Mouse (Mus musculus): ENCODE data around the gene Alppl2. TPM values are rescaled to one million over a fixed set of nuclear protein-coding genes. Genes with fewer than 3 reads are reported as not detected.

Alppl2 gene
- polyA plus RNA-seq, 1 experiment from 2014 or later: not detected

- Histone ChIP-seq H3K4me2 (replicated peaks; ENCODE audit: low read depth, low read length) (no peak overlapping the region), H3K4me1 (replicated peaks; ENCODE audit: control insufficient read depth, insufficient read depth, low read length) (no peaks in the 10 kb centered on the region), H3K9me3 (ENCODE audit: control insufficient read depth, low read length) (no peaks in the 10 kb centered on the region), H3K4me3 (ENCODE audit: low read depth, low read length) (no peak overlapping the region), H3K27ac (ENCODE audit: low read depth, low read length) (no peak overlapping the region), H3K9ac (ENCODE audit: low read depth, low read length) (no peak overlapping the region), H3K36me3 (ENCODE audit: control insufficient read depth, insufficient read depth, low read length) (no peaks in the 10 kb centered on the region), H3K27me3 (ENCODE audit: control insufficient read depth, insufficient read depth, low read length) (no peaks in the 10 kb centered on the region; the same call in 1 of the 2 replicates)
- ATAC-seq (ENCODE audit: low FRiP score) (no peak), DNase-seq (ENCODE audit: low spot score) (no peak)
- WGBS: 93% methylated on average over 3 of the region's 3 CpGs
Measured at GRCm38 (mm10) chr1:87102114-87102513, 12.4 kb upstream of the Alppl2 start.

GRCm38 (mm10) chr1:87101411-87101810 is 11.7 kb upstream of the Alppl2 start, which contains the start of gene Alpi:
Gene Alpi (minus strand): TSS chr1:87101606.
- H3K9ac ChIP-seq (ENCODE audit: low read depth, low read length): no peak within 1 kb of the TSS
- no peak for ATAC-seq (ENCODE audit: low FRiP score)

GRCm38 (mm10) chr1:87098358-87098975 is 8.7 kb upstream of the Alppl2 start:
- Histone ChIP-seq H3K4me3 (ENCODE audit: low read depth, low read length) (no peak overlapping the region), H3K4me1 (replicated peaks; ENCODE audit: control insufficient read depth, insufficient read depth, low read length) (no peaks in the 10 kb centered on the region), H3K27me3 (ENCODE audit: control insufficient read depth, insufficient read depth, low read length) (no peaks in the 10 kb centered on the region; the same call in 1 of the 2 replicates), H3K4me2 (replicated peaks; ENCODE audit: low read depth, low read length) (peak overlapping the region; percentile 1; the same call in 1 of the 2 replicates), H3K9ac (ENCODE audit: low read depth, low read length) (no peak overlapping the region), H3K27ac (ENCODE audit: low read depth, low read length) (no peak overlapping the region), H3K9me3 (ENCODE audit: control insufficient read depth, low read length) (no peaks in the 10 kb centered on the region), H3K36me3 (ENCODE audit: control insufficient read depth, insufficient read depth, low read length) (no peaks in the 10 kb centered on the region)
- ATAC-seq (ENCODE audit: low FRiP score) (peak; percentile 75), DNase-seq (ENCODE audit: low spot score) (peak; percentile 83)
- 14% methylated on average over 30 of the region's 30 CpGs for WGBS

More at GRCm38 (mm10) chr1:87101411-87101810, 11.7 kb upstream of the Alppl2 start, which contains the start of gene Alpi:
- Histone ChIP-seq H3K27me3 (ENCODE audit: control insufficient read depth, insufficient read depth, low read length) (no peaks in the 10 kb centered on the region; the same call in 1 of the 2 replicates), H3K27ac (ENCODE audit: low read depth, low read length) (no peak within 1 kb of the TSS), H3K4me3 (ENCODE audit: low read depth, low read length) (no peak within 1 kb of the TSS), H3K9me3 (ENCODE audit: control insufficient read depth, low read length) (no peaks in the 10 kb centered on the region), H3K4me2 (replicated peaks; ENCODE audit: low read depth, low read length) (no peak within 1 kb of the TSS), H3K4me1 (replicated peaks; ENCODE audit: control insufficient read depth, insufficient read depth, low read length) (no peaks in the 10 kb centered on the region), H3K36me3 (ENCODE audit: control insufficient read depth, insufficient read depth, low read length) (no peaks in the 10 kb centered on the region)
- no peak for DNase-seq (ENCODE audit: low spot score)
- 88% methylated on average over 1 of the region's 1 CpGs for WGBS

GRCm38 (mm10) chr1:87095642-87096041 is 5.9 kb upstream of the Alppl2 start:
- ATAC-seq (ENCODE audit: low FRiP score) (no peak), DNase-seq (ENCODE audit: low spot score) (no peak)
- H3K36me3 ChIP-seq (ENCODE audit: control insufficient read depth, insufficient read depth, low read length): no peaks in the 10 kb centered on the region
- no peaks in the 10 kb centered on the region for H3K9me3 ChIP-seq (ENCODE audit: control insufficient read depth, low read length)
- H3K4me2 ChIP-seq (replicated peaks; ENCODE audit: low read depth, low read length): no peak overlapping the region
- 78% methylated on average over 8 of the region's 8 CpGs for WGBS
- no peak overlapping the region for H3K9ac ChIP-seq (ENCODE audit: low read depth, low read length)
- no peak overlapping the region for H3K27ac ChIP-seq (ENCODE audit: low read depth, low read length)
- no peaks in the 10 kb centered on the region for H3K4me1 ChIP-seq (replicated peaks; ENCODE audit: control insufficient read depth, insufficient read depth, low read length)
- no peaks in the 10 kb centered on the region; the same call in 1 of the 2 replicates for H3K27me3 ChIP-seq (ENCODE audit: control insufficient read depth, insufficient read depth, low read length)
- no peak overlapping the region for H3K4me3 ChIP-seq (ENCODE audit: low read depth, low read length)

DNA sequence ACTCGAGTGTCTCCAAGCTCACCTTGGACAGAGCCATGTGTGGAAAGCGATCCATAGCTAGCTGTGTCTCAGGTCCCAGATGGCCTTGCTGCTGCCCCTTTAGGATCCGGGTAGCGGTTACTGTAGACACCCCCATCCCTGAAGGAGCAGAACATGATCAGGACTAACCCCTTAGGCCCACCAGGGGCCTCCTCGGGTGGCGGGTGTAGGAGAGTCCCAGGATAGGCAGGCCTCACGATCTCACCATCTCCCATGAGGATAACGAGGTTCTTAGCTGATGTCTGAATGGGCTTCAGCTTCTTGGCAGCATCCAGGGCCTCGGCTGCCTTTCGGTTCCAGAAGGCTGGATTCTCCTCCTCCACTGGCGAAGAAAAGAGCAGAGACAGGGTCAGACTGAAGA is 477 bp downstream of the Alppl2 start:
- Histone ChIP-seq H3K4me3 (ENCODE audit: low read depth, low read length) (no peak overlapping the region), H3K4me2 (replicated peaks; ENCODE audit: low read depth, low read length) (no peak overlapping the region), H3K36me3 (ENCODE audit: control insufficient read depth, insufficient read depth, low read length) (no peaks in the 10 kb centered on the region), H3K27me3 (ENCODE audit: control insufficient read depth, insufficient read depth, low read length) (no peaks in the 10 kb centered on the region), H3K4me1 (replicated peaks; ENCODE audit: control insufficient read depth, insufficient read depth, low read length) (no peaks in the 10 kb centered on the region), H3K27ac (ENCODE audit: low read depth, low read length) (no peak overlapping the region), H3K9ac (ENCODE audit: low read depth, low read length) (no peak overlapping the region), H3K9me3 (ENCODE audit: control insufficient read depth, low read length) (no peaks in the 10 kb centered on the region)
- ATAC-seq (ENCODE audit: low FRiP score): no peak
- DNase-seq (ENCODE audit: low spot score): no peak
- 95% methylated on average over 11 of the region's 11 CpGs for WGBS

- no peak for DNase-seq (ENCODE audit: low spot score)
- no peak overlapping the region for H3K9ac ChIP-seq (ENCODE audit: low read depth, low read length)
- H3K4me3 ChIP-seq (ENCODE audit: low read depth, low read length): no peak overlapping the region
- no peaks in the 10 kb centered on the region for H3K36me3 ChIP-seq (ENCODE audit: control insufficient read depth, insufficient read depth, low read length)
- no peaks in the 10 kb centered on the region for H3K4me1 ChIP-seq (replicated peaks; ENCODE audit: control insufficient read depth, insufficient read depth, low read length)
- no peak for ATAC-seq (ENCODE audit: low FRiP score)
- no peaks in the 10 kb centered on the region for H3K9me3 ChIP-seq (ENCODE audit: control insufficient read depth, low read length)
- WGBS: 74% methylated on average over 17 of the region's 17 CpGs
- no peak overlapping the region for H3K4me2 ChIP-seq (replicated peaks; ENCODE audit: low read depth, low read length)
- no peaks in the 10 kb centered on the region for H3K27me3 ChIP-seq (ENCODE audit: control insufficient read depth, insufficient read depth, low read length)
- H3K27ac ChIP-seq (ENCODE audit: low read depth, low read length): no peak overlapping the region
Measured at GRCm38 (mm10) chr1:87086964-87087363, 2.8 kb downstream of the Alppl2 start.

DNA sequence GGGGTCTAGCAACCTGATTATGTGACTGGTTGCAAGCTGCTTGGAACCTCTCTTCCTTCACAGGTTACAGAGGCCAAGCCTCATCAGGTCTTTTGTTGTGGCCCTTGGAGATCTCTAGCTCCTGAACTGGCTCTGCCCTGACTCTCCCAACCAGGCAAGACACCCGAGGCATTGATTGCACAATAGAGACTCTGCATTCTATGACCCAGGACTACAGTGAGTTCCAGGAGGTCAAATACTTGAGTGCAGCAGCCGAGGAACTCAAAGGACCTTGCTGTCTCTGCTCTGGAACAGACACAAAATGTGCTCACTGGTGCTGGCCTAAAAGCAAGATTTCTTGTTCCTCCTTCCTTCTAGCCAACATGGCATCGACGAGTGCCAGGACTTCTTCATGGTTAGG is 3.5 kb downstream of the Alppl2 start:
- Histone ChIP-seq H3K9ac (ENCODE audit: low read depth, low read length) (no peak overlapping the region), H3K27me3 (ENCODE audit: control insufficient read depth, insufficient read depth, low read length) (no peaks in the 10 kb centered on the region), H3K4me2 (replicated peaks; ENCODE audit: low read depth, low read length) (no peak overlapping the region), H3K4me3 (ENCODE audit: low read depth, low read length) (no peak overlapping the region), H3K9me3 (ENCODE audit: control insufficient read depth, low read length) (no peaks in the 10 kb centered on the region), H3K4me1 (replicated peaks; ENCODE audit: control insufficient read depth, insufficient read depth, low read length) (no peaks in the 10 kb centered on the region), H3K27ac (ENCODE audit: low read depth, low read length) (no peak overlapping the region), H3K36me3 (ENCODE audit: control insufficient read depth, insufficient read depth, low read length) (no peaks in the 10 kb centered on the region)
- ATAC-seq (ENCODE audit: low FRiP score) (no peak), DNase-seq (ENCODE audit: low spot score) (no peak)
- WGBS: 67% methylated on average over 4 of the region's 4 CpGs

DNA sequence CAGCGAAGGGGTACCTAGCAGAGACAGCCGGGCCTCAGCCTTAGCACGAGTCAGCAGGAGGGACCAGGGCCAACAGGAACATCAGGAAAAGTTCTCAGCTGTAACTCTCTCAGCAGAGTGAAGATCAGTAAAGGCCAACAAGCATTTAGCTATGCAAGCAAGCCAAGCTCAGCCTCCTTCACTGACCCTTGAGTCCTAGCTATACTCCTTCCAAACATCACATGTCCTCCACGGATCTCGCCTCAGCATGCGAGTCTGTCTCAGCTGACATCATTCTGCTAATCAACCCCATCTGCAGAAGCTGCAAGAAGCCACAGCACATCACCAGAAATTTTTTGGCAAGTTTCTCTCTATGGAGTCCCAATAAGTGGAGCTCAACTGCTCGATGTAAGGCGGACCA is 16.0 kb downstream of the Alppl2 start:
- Histone ChIP-seq H3K36me3 (ENCODE audit: control insufficient read depth, insufficient read depth, low read length) (no peaks in the 10 kb centered on the region), H3K27ac (ENCODE audit: low read depth, low read length) (no peak overlapping the region), H3K9me3 (ENCODE audit: control insufficient read depth, low read length) (no peaks in the 10 kb centered on the region), H3K4me3 (ENCODE audit: low read depth, low read length) (no peak overlapping the region), H3K9ac (ENCODE audit: low read depth, low read length) (no peak overlapping the region), H3K4me2 (replicated peaks; ENCODE audit: low read depth, low read length) (no peak overlapping the region), H3K4me1 (replicated peaks; ENCODE audit: control insufficient read depth, insufficient read depth, low read length) (no peaks in the 10 kb centered on the region), H3K27me3 (ENCODE audit: control insufficient read depth, insufficient read depth, low read length) (no peaks in the 10 kb centered on the region)
- ATAC-seq (ENCODE audit: low FRiP score): no peak
- DNase-seq (ENCODE audit: low spot score): no peak
- WGBS: 85% methylated on average over 8 of the region's 8 CpGs

DNA sequence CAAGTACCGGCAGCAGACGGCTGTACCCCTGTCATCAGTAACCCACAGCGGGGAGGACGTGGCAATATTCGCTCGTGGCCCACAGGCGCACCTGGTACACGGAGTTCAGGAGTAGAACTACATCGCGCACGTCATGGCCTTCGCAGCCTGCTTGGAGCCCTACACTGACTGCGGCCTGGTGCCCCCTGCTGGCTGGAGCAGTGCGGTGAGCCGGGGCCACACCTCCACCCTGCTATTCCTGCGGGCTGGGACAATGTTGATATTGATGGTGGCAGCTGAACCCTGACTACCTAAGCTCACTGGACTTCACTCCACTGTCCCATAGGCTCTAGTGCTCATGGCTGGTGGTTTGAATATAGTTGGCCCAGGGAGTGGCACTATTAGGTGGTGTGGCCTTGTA is 19.0 kb downstream of the Alppl2 start:
- DNase-seq (ENCODE audit: low spot score): peak; percentile 35

More for the DNA sequence above, 19.0 kb downstream of the Alppl2 start:
- 49% methylated on average over 16 of the region's 16 CpGs for WGBS
- no peaks in the 10 kb centered on the region for H3K9me3 ChIP-seq (ENCODE audit: control insufficient read depth, low read length)
- no peak overlapping the region for H3K9ac ChIP-seq (ENCODE audit: low read depth, low read length)
- H3K27me3 ChIP-seq (ENCODE audit: control insufficient read depth, insufficient read depth, low read length): no peaks in the 10 kb centered on the region
- H3K27ac ChIP-seq (ENCODE audit: low read depth, low read length): no peak overlapping the region
- no peak overlapping the region for H3K4me2 ChIP-seq (replicated peaks; ENCODE audit: low read depth, low read length)
- H3K36me3 ChIP-seq (ENCODE audit: control insufficient read depth, insufficient read depth, low read length): no peaks in the 10 kb centered on the region
- no peaks in the 10 kb centered on the region for H3K4me1 ChIP-seq (replicated peaks; ENCODE audit: control insufficient read depth, insufficient read depth, low read length)
- ATAC-seq (ENCODE audit: low FRiP score): no peak
- H3K4me3 ChIP-seq (ENCODE audit: low read depth, low read length): no peak overlapping the region

All from hindbrain, embryonic 11.5 days (tissue).